In genomic region chr12:99966116-99966770, GRCm38 (mm10) we compare ENCODE assay signal across 9 mouse cellular contexts. TPM values are rescaled to one million over a fixed set of nuclear protein-coding genes. Genes with fewer than 3 reads are reported as not detected.
A peak's percentile ranks its signal among the peaks of the same experiment; 100 is the strongest.
DNase-seq lines count a peak whose midpoint lies in the region; ATAC-seq and TF ChIP-seq lines count a peak whose summit lies in the region.
"Had no signal": no experiment of that assay in that cellular context is flagged by ENCODE, and none has a peak within 500 bp of the region (broad histone marks: within the 10 kb centered on the region; RNA-seq: fewer than 3 reads in every experiment).

No protein-coding gene starts in this region.

- H3K9ac ChIP-seq in kidney, postnatal 0 days (ENCODE audit: low read depth, low read length) = peak overlapping the region; percentile 35; the same call in 1 of the 2 replicates
- peak overlapping the region; percentile 43 for H3K9ac ChIP-seq in embryonic facial prominence, embryonic 11.5 days (replicated peaks; ENCODE audit: low read length)
- H3K9ac ChIP-seq in hindbrain, embryonic 14.5 days = peak overlapping the region; percentile 56
- H3K9ac ChIP-seq in midbrain, embryonic 13.5 days (replicated peaks) = peak overlapping the region; percentile 65

- H3K4me2 ChIP-seq in kidney, postnatal 0 days (ENCODE audit: low read length) = peak overlapping the region; percentile 89
- peak overlapping the region; percentile 93 for H3K4me2 ChIP-seq in embryonic facial prominence, embryonic 11.5 days (ENCODE audit: low read depth, low read length)
- peak overlapping the region; percentile 93 for H3K4me2 ChIP-seq in hindbrain, embryonic 14.5 days (replicated peaks)
- peak overlapping the region; percentile 94 for H3K4me2 ChIP-seq in midbrain, embryonic 13.5 days (replicated peaks)

- no peak; the same call in 1 of the 2 replicates for ATAC-seq in kidney, postnatal 0 days (replicated peaks; ENCODE audit: low FRiP score, low read depth)
- ATAC-seq in embryonic facial prominence, embryonic 11.5 days (replicated peaks; ENCODE audit: insufficient number of reproducible peaks, low FRiP score, low TSS enrichment, low read depth) = 0 out of 2 replicates have a peak, but pooled peaks have one; percentile 20
- 0 out of 2 replicates have a peak, but pooled peaks have one; percentile 15 for ATAC-seq in hindbrain, embryonic 14.5 days (ENCODE audit: low FRiP score)
- ATAC-seq in midbrain, embryonic 13.5 days = 0 out of 2 replicates have a peak, but pooled peaks have one; percentile 21
- no peak for ATAC-seq in inflammation-experienced regulatory T-cells, adult 6 months
- ATAC-seq: Patski had no signal

- peak overlapping the region; percentile 50 for H3K4me3 ChIP-seq in kidney, postnatal 0 days (replicated peaks; ENCODE audit: low read depth, low read length)
- peak overlapping the region; percentile 48 for H3K4me3 ChIP-seq in embryonic facial prominence, embryonic 11.5 days (ENCODE audit: low read depth, low read length)
- peak overlapping the region; percentile 49 for H3K4me3 ChIP-seq in hindbrain, embryonic 14.5 days (replicated peaks; ENCODE audit: low read length)
- H3K4me3 ChIP-seq in midbrain, embryonic 13.5 days (replicated peaks) = peak overlapping the region; percentile 50

- H3K36me3 ChIP-seq in kidney, postnatal 0 days (ENCODE audit: insufficient read depth, low read length) = no peaks in the 10 kb centered on the region
- no peaks in the 10 kb centered on the region for H3K36me3 ChIP-seq in embryonic facial prominence, embryonic 11.5 days (replicated peaks; ENCODE audit: control insufficient read depth, insufficient read depth, low read depth, low read length)
- H3K36me3 ChIP-seq in hindbrain, embryonic 14.5 days (replicated peaks; ENCODE audit: control insufficient read depth, insufficient read depth) = no peaks in the 10 kb centered on the region
- no peaks in the 10 kb centered on the region for H3K36me3 ChIP-seq in midbrain, embryonic 13.5 days

- H3K27ac ChIP-seq in kidney, postnatal 0 days = no peak overlapping the region
- H3K27ac ChIP-seq in embryonic facial prominence, embryonic 11.5 days (replicated peaks; ENCODE audit: low read depth, low read length) = no peak overlapping the region
- no peak overlapping the region for H3K27ac ChIP-seq in hindbrain, embryonic 14.5 days
- H3K27ac ChIP-seq in midbrain, embryonic 13.5 days = no peak overlapping the region

- DNase-seq in kidney, postnatal 0 days (ENCODE audit: low spot score) = no peak
- no peak for DNase-seq in kidney, adult 9 months
- peak; percentile 20 for DNase-seq in embryonic facial prominence, embryonic 11.5 days (ENCODE audit: low spot score)
- no peak for DNase-seq in hindbrain, embryonic 14.5 days (ENCODE audit: low spot score)
- no peak for DNase-seq in left cerebral cortex, postnatal 14 days (ENCODE audit: low spot score in 2 of 2)
- DNase-seq in thymus, postnatal 14 days = no peak

- TF ChIP-seq CTCF in kidney, postnatal 0 days (IDR thresholded peaks at IDR 0.05; ENCODE audit: low read depth) = no peak

- H3K27me3 ChIP-seq in kidney, postnatal 0 days (ENCODE audit: insufficient read depth, low read length) = peaks cover 56% of the 10 kb centered on the region
- peaks cover 42% of the 10 kb centered on the region for H3K27me3 ChIP-seq in embryonic facial prominence, embryonic 11.5 days (ENCODE audit: control insufficient read depth, insufficient read depth, low read length)
- H3K27me3 ChIP-seq in hindbrain, embryonic 14.5 days (ENCODE audit: control insufficient read depth, insufficient read depth, low read length) = peaks cover 71% of the 10 kb centered on the region
- H3K27me3 ChIP-seq in midbrain, embryonic 13.5 days = peaks cover 79% of the 10 kb centered on the region

- intact Hi-C loops in left cerebral cortex, postnatal 14 days (cut with DNase I) = loop anchor here (5.0 kb wide), 1 partner anchor 141 kb away; no protein-coding TSS in a partner anchor

- H3K9me3 ChIP-seq in kidney, postnatal 0 days (replicated peaks; ENCODE audit: low read length) = no peaks in the 10 kb centered on the region
- H3K9me3 ChIP-seq in embryonic facial prominence, embryonic 11.5 days (replicated peaks; ENCODE audit: control insufficient read depth, low read length) = no peaks in the 10 kb centered on the region
- H3K9me3 ChIP-seq in hindbrain, embryonic 14.5 days (ENCODE audit: control insufficient read depth, low read length) = no peaks in the 10 kb centered on the region
- no peaks in the 10 kb centered on the region for H3K9me3 ChIP-seq in midbrain, embryonic 13.5 days

- peaks cover 23% of the 10 kb centered on the region for H3K4me1 ChIP-seq in kidney, postnatal 0 days (replicated peaks; ENCODE audit: insufficient read depth, low read length)
- H3K4me1 ChIP-seq in embryonic facial prominence, embryonic 11.5 days (ENCODE audit: control insufficient read depth, insufficient read depth, low read length) = peaks cover 5% of the 10 kb centered on the region
- H3K4me1 ChIP-seq in hindbrain, embryonic 14.5 days (replicated peaks; ENCODE audit: control insufficient read depth, insufficient read depth, low read length) = peaks cover 18% of the 10 kb centered on the region
- H3K4me1 ChIP-seq in midbrain, embryonic 13.5 days (replicated peaks) = peaks cover 32% of the 10 kb centered on the region

- WGBS in kidney, postnatal 0 days = 4% methylated on average over 25 of the region's 25 CpGs
- WGBS in embryonic facial prominence, embryonic 11.5 days = 3% methylated on average over 25 of the region's 25 CpGs
- 4% methylated on average over 25 of the region's 25 CpGs for WGBS in hindbrain, embryonic 14.5 days
- 3% methylated on average over 25 of the region's 25 CpGs for WGBS in midbrain, embryonic 13.5 days

RNA-seq across cellular contexts. Expression of gene Kcnk13, which starts 1.9 kb away (rescaled TPM):
- 0.11 and 0.16 TPM in 2 replicates for polyA plus RNA-seq in kidney, postnatal 0 days (2015; fragmentation: Nextera tagmentation; extraction: Ambion mirVana)
- 0.41 and 0.54 TPM in 2 replicates for polyA plus RNA-seq in embryonic facial prominence, embryonic 11.5 days (2014; fragmentation: Nextera tagmentation; extraction: Ambion mirVana)
- polyA plus RNA-seq in hindbrain, embryonic 14.5 days (2014; fragmentation: Nextera tagmentation; extraction: Ambion mirVana) = 0.80 TPM in 2 replicates
- 0.27 and 0.46 TPM in 2 replicates for polyA plus RNA-seq in midbrain, embryonic 13.5 days (2015; fragmentation: Nextera tagmentation; extraction: Ambion mirVana)
- 1 to 10 TPM; 4.8 to 6.4 TPM for total RNA-seq in left cerebral cortex, postnatal 14 days (2021)
- polyA plus RNA-seq in inflammation-experienced regulatory T-cells, adult 6 months (2017; shearing (Covaris generic)) = not detected
- polyA plus RNA-seq: Patski had no signal

Comparison
In these comparisons a context has a peak if more than half of its experiments do, and no peak if none do; other contexts are left out.
1. ATAC-seq: peak in embryonic facial prominence, embryonic 11.5 days (single experiment), hindbrain, embryonic 14.5 days (single experiment) and midbrain, embryonic 13.5 days (single experiment); none in kidney, postnatal 0 days (single experiment) and inflammation-experienced regulatory T-cells, adult 6 months (single experiment).
2. Peak in every context shown above with its lines, with median percentiles within 50 percentile points of each other: H3K4me2 ChIP-seq, H3K4me3 ChIP-seq and H3K9ac ChIP-seq.